Mouse (Mus musculus) megakaryocyte, embryonic 14.5 days (primary cell): ENCODE data around the gene Hdx.

Experiments
- FLI1 ChIP-seq: IDR thresholded peaks from 2 replicates; pipeline ENCODE4 v1.6.1; 2012; ENCODE audit warnings: low read length, inconsistent platforms, mixed read lengths
- GATA1 ChIP-seq: IDR thresholded peaks from 3 replicates; pipeline ENCODE4 v1.6.1; 2012; ENCODE audit warnings: mixed read lengths, low read length, inconsistent platforms, borderline replicate concordance

GRCm38 (mm10) chrX:111696356-111697282, at the start of gene Hdx:
- TF ChIP-seq FLI1 (no peak), GATA1 (no peak)
